Mouse (Mus musculus) cerebellum, adult 2 months (tissue): ENCODE measurements around the gene Eif4g1.

Experiments
- CTCF ChIP-seq: fragments of 200-500 bp; IDR thresholded peaks from 2 replicates; pipeline ENCODE4 v1.5.1; 2011; ENCODE audit warnings: low read depth, mild to moderate bottlenecking, control low read depth, low read length, moderate library complexity, borderline replicate concordance; ENCODE audit not compliant: insufficient read depth
- POLR2A ChIP-seq: fragments of 200-500 bp; IDR thresholded peaks from 2 replicates; pipeline ENCODE4 v1.6.1; 2011; ENCODE audit warnings: low read length, control low read depth, borderline replicate concordance; ENCODE audit not compliant: insufficient read depth

DNA sequence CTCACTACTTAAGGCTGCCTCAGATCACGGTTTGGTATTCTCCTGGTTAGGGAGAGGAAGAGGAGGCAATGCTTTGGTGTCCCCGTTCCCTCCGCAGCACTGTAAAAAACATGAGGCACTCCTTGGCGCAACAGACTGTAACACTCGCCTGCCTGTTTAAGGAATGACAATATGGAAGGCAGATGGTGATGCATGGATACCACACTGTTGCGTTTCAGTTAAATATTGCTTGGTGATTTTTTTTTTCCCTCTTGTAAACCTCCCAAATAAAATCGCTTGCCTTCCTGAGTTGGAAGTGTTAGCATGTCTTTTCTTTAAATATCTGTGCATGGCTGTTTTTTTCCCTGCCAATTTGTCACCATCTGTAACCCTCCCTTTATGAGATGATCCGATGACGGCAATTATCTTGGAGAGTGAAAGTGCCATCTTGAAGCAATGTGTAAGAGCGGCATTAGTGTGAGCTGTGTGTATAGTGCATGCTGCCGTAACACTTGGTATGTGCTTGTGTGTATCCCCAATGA is 39.2 kb upstream of the Eif4g1 start:
- TF ChIP-seq POLR2A: no peak
- TF ChIP-seq CTCF: no peak
